Mouse (Mus musculus) colon, adult 2 months (tissue): ENCODE data around the gene Slc17a4. TPM values are rescaled to one million over a fixed set of nuclear protein-coding genes. Genes with fewer than 3 reads are reported as not detected.

ENCODE experiments used
- polyA plus RNA-seq: library from polyadenylated mRNA; depleted of rRNA; stranded (reverse); fragments of >200 nt; gene quantifications from 2 replicates; pipeline ENCODE4 v1.2.3, GENCODE M21; 2012; rRNA removed

Slc17a4 gene
- 16.1 and 27.1 TPM in 2 replicates for polyA plus RNA-seq

DNA sequence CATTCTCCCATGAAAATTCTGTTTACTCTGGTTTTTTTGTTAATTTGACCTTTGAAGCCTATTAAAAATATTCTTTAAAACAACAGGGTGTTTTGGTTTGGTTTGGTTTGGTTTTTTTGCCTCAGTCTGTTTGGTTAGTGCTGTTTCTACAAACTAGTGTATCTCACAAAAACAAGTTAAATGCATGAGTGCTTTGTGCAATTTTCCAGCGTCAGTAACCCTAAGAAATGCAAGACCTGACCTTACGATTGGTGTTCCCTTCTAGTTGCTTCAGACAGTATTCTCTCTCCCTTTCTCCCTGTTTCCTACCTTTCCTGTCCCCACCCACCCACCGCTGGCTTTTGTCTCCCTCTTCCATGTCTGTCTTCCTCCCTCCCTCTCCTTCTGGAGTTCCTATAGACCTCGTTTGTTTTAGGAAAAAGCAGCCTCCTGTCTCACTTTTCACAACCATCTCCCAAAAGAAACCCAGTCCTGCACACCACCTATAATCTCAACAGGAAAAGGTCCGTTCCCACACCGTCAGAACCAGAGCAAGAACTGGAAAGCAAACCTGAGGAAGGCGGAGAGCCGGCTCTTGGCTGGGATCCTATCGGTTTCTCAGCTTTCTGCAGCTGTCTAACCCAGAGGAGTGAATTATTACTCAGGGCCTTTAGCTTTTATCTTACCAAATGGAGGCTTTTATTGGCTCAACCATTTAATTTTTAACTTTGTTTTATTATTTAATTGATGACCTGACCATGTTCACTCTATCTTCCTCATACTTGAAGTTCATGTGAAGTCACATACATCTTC is at the start of gene Slc17a4:
TSS of gene Slc17a4 (minus strand) at position 634 of the 792 bp plus-strand sequence.

GRCm38 (mm10) chr13:23934211-23934520 is 19.4 kb upstream of the Slc17a4 start, which contains the start of gene Hist1h2aa:
Gene Hist1h2aa, plus strand, starts transcription at chr13:23934462.

DNA sequence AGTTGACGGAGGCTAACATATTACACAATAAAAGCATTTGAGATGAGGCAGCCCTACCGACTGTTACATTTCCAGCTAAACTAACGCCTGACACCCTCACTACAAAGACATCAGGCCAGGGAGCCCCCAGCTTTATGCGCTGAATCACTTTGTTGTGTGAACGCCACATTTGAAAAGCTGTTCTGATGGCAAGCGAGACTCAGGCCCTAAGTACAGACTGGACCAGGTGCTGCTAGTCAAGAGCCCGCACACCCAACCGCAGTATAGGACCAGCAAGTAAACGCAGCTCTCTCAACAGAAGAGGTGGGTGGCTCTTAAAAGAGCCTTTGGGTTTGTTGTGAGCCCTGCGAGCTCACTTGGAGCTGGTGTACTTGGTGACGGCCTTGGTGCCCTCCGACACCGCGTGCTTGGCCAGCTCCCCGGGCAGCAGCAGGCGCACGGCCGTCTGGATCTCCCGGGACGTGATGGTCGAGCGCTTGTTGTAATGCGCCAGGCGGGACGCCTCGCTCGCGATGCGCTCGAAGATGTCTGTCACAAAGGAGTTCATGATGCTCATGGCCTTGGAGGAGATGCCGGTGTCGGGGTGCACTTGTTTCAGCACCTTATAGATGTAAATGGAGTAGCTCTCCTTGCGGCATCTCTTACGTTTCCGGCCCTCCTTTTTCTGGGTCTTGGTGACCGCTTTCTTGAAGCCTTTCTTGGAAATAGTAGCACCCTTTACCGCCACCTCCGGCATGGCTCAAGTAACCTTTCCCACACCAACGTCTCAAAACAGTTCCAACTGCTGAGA is 18.8 kb upstream of the Slc17a4 start, which contains the start of gene Hist1h2ba:
TSS of gene Hist1h2ba (minus strand) at position 736 of the 790 bp plus-strand sequence.

DNA sequence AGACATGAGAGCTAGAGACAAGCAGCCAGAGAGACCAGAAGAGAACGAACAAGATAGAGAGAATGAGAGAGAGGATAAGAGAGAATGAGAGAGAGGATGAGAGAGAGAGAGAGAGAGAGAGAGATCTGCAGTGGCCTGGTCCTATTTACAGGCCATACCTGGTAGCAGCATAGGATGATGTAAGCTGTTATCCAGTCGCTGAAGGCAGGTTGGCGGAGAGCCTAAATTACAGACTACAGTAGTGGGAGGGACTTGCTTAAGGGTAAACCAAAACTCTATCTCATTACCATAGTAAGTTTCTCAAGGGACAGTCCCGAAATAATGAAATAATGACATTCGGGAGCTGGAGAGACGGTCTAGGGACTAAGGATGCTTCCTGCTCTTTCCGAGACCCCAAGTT is 47.4 kb downstream of the Slc17a4 start, which contains the start of gene Slc17a1:
TSS of gene Slc17a1 (plus strand) at position 346 of the 400 bp plus-strand sequence.

Other genes with a start within 250 kb of the Slc17a4 start
- gene Hist1h2ac, start 231.1 kb downstream of the Slc17a4 start, polyA plus RNA-seq = 2.4 and 3.8 TPM in 2 replicates
- gene Hist1h2bc, start 230.8 kb downstream of the Slc17a4 start, polyA plus RNA-seq = 410 and 605 TPM in 2 replicates
- gene Hist1h1t, start 219.2 kb downstream of the Slc17a4 start, polyA plus RNA-seq = not detected in 2 replicates
- gene Hist1h4c, start 216.6 kb downstream of the Slc17a4 start, polyA plus RNA-seq = 20.7 and 21.2 TPM in 2 replicates
- 9.4 and 10.3 TPM in 2 replicates for gene Hfe, start 204.2 kb downstream of the Slc17a4 start, polyA plus RNA-seq
- 204 and 212 TPM in 2 replicates for gene Hist1h1c, start 176.2 kb downstream of the Slc17a4 start, polyA plus RNA-seq
- 23.6 and 30.3 TPM in 2 replicates for gene Hist1h3c, start 169.4 kb downstream of the Slc17a4 start, polyA plus RNA-seq
- 12.8 and 18.4 TPM in 2 replicates for gene Hist1h2bb, start 168.3 kb downstream of the Slc17a4 start, polyA plus RNA-seq
- gene Hist1h2ab, start 163.9 kb downstream of the Slc17a4 start, polyA plus RNA-seq = 23.5 and 25.9 TPM in 2 replicates
- gene Hist1h3b, start 162.7 kb downstream of the Slc17a4 start, polyA plus RNA-seq = 26.4 and 32.0 TPM in 2 replicates
- gene Hist1h4b, start 158.0 kb downstream of the Slc17a4 start, polyA plus RNA-seq = 20.0 and 20.8 TPM in 2 replicates
- 15.5 and 15.9 TPM in 2 replicates for gene Hist1h4a, start 153.8 kb downstream of the Slc17a4 start, polyA plus RNA-seq
- 23.6 and 24.8 TPM in 2 replicates for gene Hist1h3a, start 152.6 kb downstream of the Slc17a4 start, polyA plus RNA-seq
- gene Hist1h1a, start 151.3 kb downstream of the Slc17a4 start, polyA plus RNA-seq = 1.1 and 1.4 TPM in 2 replicates
- gene Trim38, start 145.1 kb downstream of the Slc17a4 start, polyA plus RNA-seq = 0.12 and 0.14 TPM in 2 replicates
- gene Slc17a2, start 108.0 kb downstream of the Slc17a4 start, polyA plus RNA-seq = 0.36 and 0.59 TPM in 2 replicates
- not detected in 2 replicates for gene Slc17a3, start 75.6 kb downstream of the Slc17a4 start, polyA plus RNA-seq
- not detected in 2 replicates for gene Slc17a1, start 47.3 kb downstream of the Slc17a4 start, polyA plus RNA-seq
- not detected in 2 replicates for gene Hist1h2ba, start 19.1 kb upstream of the Slc17a4 start, polyA plus RNA-seq
- gene Hist1h2aa, start 19.5 kb upstream of the Slc17a4 start, polyA plus RNA-seq = not detected in 2 replicates
- 2.1 and 3.1 TPM in 2 replicates for gene Scgn, start 76.2 kb upstream of the Slc17a4 start, polyA plus RNA-seq